Mouse (Mus musculus) cerebellum, adult 9-11 months (tissue): Measurements from ENCODE around the gene Ccdc22.
A peak's percentile ranks its signal among the peaks of the same experiment; 100 is the strongest.

Source experiments
- DNase-seq: peaks from one replicate; pipeline ENCODE4 v3.0.0; 2022

The Ccdc22 gene

DNA sequence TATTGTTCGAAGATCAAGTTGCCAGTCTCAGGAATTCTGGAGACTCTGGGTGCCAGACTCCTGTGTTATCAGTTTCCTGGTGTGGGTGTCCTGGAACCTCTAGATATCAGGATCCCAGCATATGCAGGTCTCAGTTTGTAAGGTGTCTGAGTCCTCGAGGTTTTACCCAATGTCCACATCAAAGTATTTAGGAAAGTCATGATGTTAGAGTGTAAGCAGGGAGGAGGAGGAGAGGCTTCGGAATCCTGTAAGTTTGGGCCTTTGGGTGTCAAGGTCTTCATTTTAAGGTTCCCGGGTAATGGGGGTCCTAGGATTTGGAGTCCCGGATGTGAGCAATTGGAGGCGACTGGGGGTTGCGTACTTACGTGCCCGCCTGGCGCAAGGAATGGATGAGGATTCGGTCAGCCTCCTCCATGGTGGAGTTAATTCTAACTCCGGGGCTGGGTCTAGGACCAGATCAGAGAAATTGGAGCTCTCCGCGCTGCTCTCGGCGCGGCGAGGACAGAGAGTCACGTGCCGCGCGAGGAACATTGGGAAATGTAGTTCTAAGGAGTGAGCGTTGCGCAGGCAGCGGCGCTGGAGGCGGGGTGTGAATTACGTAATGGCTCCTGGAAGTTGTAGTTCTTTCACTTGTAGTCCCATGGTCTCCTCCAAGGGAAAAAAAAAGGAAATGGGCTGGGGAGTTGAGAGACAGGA is at the start of gene Ccdc22:
TSS of gene Ccdc22 (minus strand) at position 639 of the 696 bp plus-strand sequence.
- peak; percentile 87 for DNase-seq

DNA sequence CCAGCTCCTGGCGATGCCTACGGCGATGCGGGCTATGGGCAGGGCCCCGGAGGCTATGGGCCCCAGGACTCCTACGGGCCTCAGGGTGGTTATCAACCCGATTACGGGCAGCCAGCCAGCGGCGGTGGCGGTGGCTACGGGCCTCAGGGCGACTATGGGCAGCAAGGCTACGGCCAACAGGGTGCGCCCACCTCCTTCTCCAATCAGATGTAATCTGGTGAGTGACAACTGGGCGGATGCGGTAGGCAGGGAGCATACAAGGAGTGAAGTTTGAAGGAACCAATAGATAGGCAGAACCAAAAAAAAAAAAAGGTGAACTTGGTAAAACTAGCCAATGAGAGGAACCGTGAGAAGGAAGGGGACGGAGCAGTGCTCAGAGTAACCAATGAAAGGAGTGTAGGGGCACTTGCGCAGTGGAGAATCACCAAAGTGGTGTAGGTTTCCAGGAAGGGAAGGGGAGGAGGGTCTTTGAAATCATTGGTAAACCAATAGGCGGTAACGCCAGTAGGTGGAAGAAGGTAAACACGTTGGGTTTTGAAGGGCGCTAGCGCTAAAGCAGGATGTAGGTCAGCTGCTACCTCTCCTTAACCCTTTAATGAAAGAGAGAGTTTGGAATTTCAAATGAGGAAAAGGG is 43.5 kb upstream of the Ccdc22 start:
- DNase-seq = peak; percentile 77

- peak; percentile 75 for DNase-seq
Measured at GRCm38 (mm10) chrX:7645349-7645748, 40.0 kb upstream of the Ccdc22 start.

- DNase-seq = peak; percentile 55
Measured at GRCm38 (mm10) chrX:7640785-7641184, 35.5 kb upstream of the Ccdc22 start.

DNA sequence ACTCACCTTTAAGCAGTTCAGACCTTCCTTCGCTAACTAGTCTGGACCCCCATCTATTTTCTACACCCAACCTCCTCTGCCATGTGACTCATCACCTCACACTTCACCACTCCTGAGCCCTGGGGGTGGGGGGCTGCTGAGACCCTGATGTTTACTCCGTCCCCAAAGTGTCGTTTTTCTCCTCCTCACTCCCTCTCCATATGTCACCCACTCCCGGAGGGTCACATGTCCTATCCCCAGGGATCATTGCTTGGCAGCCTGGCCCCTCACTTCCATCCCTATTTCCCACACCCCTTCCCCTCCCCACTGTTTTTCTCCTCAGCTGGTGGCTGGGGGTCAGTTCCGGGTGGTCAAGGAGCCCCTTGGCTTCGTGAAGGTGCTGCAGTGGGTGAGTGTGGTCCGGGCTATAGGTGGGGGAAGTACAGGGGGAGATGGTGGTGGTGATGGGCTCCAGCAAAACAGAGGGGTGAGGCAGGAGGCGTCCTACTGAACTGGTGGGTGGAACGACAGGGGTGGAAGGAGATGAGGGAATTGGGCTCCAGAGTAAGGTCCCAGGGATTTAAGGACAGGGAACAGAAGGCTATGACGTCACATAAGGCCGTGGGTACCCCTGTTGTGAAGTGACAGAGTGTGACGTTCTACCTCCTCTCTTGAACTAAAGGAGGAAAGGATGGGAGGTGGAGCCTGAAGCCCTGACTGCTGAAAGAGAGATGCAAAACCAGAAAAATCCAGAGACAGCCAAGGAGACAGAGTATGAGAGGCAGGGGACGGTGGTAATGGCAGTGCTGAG is 34.4 kb upstream of the Ccdc22 start:
- peak; percentile 63 for DNase-seq

DNA sequence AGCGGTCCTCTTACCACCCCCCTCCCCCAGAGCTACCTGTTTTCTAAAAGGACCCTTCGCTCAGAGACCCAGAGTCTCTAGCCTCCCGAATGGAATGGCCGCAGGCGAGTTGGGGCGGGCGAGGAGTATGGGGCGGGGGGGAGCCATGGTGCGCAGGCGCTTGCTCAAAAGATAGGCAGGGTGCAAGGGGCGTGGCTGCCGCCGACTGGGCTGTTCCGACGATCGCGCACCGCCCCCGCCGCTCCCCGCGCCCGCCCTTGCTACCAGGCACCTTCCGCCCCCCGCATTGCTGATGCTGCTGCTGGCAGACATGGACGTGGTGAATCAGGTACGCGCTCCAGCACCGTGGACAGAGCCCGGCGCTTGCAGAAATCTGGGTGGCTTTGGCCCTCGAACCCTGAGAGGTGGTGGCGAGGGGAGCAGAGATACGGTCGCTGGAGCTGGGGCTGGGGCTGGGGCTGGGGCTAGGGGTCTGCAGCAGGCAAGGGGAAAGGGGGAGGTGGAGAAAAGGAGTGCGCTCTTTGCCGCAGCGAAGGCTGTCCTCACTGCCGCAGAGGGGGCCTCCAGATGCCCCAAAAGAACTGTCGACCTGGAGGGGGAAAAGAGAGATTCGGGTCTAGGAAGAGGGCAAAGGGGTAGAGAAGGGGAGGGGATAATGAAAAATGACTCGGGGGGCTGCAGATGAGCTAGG is 33.2 kb upstream of the Ccdc22 start, which contains the start of gene Syp:
TSS of gene Syp (plus strand) at position 71 of the 691 bp plus-strand sequence.
- peak; percentile 92 for DNase-seq

GRCm38 (mm10) chrX:7635101-7635500 is 29.8 kb upstream of the Ccdc22 start:
- no peak for DNase-seq

GRCm38 (mm10) chrX:7632560-7632959 is 27.2 kb upstream of the Ccdc22 start:
- no peak for DNase-seq

- no peak for DNase-seq
Measured at GRCm38 (mm10) chrX:7617889-7618551, 12.7 kb upstream of the Ccdc22 start.

DNA sequence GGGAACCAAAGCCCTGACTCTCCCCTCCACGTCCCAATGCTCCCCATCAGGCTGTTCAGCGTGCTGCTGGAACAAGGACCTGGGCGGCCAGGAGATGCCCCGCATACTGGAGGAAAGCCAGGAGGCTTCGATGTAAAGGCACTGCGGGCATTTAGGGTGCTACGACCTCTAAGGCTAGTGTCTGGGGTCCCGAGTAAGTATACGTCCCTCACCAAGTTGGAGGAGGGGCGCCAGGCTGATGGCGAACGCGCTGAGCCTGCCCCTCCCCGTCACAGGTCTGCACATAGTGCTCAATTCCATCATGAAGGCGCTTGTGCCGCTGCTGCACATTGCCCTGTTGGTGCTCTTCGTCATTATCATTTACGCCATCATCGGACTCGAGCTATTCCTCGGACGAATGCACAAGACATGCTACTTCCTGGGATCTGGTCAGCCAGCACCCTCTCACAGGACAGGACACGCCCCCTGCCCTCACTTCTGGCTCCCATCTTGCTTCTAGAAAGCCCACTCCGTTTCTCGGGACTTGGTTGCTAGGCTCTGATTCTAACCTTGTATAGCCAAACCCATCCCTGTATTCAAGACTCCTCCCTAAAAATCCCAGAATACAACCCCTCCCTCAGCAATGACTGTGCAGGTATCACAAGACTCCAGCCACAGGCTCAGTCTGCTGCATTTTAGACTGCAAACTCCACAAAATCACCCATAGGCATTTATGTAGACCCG is 5.4 kb upstream of the Ccdc22 start:
- peak; percentile 51 for DNase-seq

DNA sequence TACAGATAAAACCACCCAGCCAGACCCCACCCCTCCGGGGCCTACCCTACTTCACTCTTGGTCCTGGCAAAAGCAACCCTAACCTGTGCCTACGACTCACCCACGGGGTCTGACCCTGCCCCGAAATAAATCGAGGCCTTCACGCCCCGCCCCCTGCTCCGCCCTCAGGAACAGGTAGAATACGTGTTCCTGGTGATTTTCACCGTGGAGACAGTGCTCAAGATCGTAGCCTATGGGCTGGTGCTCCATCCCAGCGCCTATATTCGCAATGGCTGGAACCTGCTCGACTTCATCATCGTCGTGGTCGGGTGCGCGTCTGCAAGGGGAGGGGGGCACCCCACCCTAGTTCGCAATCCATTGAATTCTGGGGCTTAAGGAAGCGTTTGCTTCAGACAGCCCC is 4.7 kb upstream of the Ccdc22 start:
- peak; percentile 55 for DNase-seq

DNA sequence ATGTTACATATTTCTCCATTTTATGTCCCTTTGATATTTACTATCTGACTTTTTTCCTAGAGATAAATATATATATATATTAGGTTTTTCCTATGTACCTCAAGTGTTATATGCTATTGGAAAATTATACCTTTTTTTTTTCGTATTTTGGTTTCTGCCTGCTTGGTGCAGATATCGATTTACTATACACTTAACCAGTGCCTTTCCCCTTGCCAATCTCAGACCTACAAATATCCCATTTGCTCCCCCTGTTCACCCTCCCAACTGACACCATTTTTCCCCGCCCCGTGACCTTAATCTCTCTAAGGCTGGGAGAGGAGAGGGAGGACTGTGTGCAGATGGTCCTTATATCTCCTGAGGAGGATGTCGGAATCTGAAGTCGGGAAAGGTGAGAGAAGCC is 1.5 kb upstream of the Ccdc22 start, which contains the start of gene Cacna1f:
TSS of gene Cacna1f (plus strand) at position 301 of the 400 bp plus-strand sequence.
- DNase-seq = no peak

GRCm38 (mm10) chrX:7605575-7605941 is 241 bp upstream of the Ccdc22 start:
- DNase-seq = no peak

DNA sequence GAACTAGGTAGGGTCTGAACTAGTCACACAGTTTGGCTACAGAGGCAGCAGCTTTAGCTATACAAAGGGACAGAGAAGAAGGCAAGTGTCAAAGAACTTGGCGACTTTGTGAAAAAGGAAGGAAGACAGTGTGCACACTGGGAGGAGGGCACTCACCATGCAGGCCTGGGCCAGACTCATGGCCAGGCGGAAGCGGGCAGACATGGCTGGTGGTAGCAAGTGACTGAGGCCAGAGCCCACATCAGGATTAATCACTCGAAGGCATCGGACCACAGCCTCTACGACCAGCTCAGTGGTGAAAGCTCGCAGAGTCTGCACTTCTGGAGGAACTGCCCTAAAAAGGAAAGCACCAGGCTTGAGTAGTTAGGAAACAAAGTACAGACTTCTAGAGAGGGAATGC is 1.3 kb downstream of the Ccdc22 start:
- no peak for DNase-seq

GRCm38 (mm10) chrX:7595371-7595770 is 9.9 kb downstream of the Ccdc22 start:
- no peak for DNase-seq

- DNase-seq = no peak
Measured at GRCm38 (mm10) chrX:7586356-7586755, 19.0 kb downstream of the Ccdc22 start.

GRCm38 (mm10) chrX:7583881-7584280 is 21.4 kb downstream of the Ccdc22 start:
- no peak for DNase-seq

- no peak for DNase-seq
Measured at GRCm38 (mm10) chrX:7581151-7581550, 24.2 kb downstream of the Ccdc22 start.

- no peak for DNase-seq
Measured at GRCm38 (mm10) chrX:7574885-7575231, 30.5 kb downstream of the Ccdc22 start.

GRCm38 (mm10) chrX:7574087-7574884 is 31.0 kb downstream of the Ccdc22 start, which contains the start of gene Ppp1r3f:
TSS of gene Ppp1r3f (minus strand) at chrX:7574283.
- DNase-seq = peak; percentile 98
